Mouse (Mus musculus) C2C12 (cell line): ENCODE measurements at regions not wholly inside any gene's neighbourhood (a gene's known extent, or its start where the extent isn't known, plus 50 kb on each side); places are given as distances from the start of the nearest gene placed in this dataset.

Experiments used
- CTCF ChIP-seq: IDR thresholded peaks from one replicate; pipeline ENCODE4 v1.5.1; 2011; ENCODE audit not compliant: control insufficient read depth, insufficient read depth, insufficient read length
- MAX ChIP-seq: IDR thresholded peaks from one replicate; pipeline ENCODE4 v1.6.1; 2011; ENCODE audit warnings: mild to moderate bottlenecking, control low read depth
- MYOD1 ChIP-seq: IDR thresholded peaks from one replicate; pipeline ENCODE4 v1.6.1; 2011; ENCODE audit warnings: low read depth; ENCODE audit not compliant: control insufficient read depth, insufficient read length
- MYOG ChIP-seq: IDR thresholded peaks from one replicate; pipeline ENCODE4 v1.6.1; 2011; ENCODE audit not compliant: control insufficient read depth, insufficient read length; ENCODE audit errors: extremely low read depth
- USF1 ChIP-seq: IDR thresholded peaks from one replicate; pipeline ENCODE4 v1.6.1; 2011; ENCODE audit warnings: low read depth, mild to moderate bottlenecking, control low read depth, moderate library complexity

DNA sequence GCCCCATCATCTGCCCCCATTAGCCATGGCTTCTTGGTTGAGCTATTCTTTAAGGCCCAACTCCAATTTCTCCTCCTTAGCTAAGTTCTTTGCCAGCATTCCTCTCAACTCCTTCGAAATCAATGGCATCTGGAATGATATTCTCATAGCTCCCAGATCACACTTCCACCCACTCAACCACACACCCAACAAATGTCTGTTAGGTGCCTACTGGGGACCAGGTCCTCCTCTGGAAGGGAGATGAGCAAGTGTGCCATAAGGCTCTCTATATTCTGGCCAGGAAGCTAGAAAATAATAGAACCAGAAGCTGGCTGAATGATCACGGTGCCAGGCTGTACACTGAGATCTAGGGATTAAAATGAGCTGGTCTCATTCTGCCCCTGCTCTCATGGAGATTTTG is 161.6 kb downstream of the Hibadh start:
- TF ChIP-seq USF1 (no peak), CTCF (no peak), MAX (no peak), MYOD1 (no peak), MYOG (no peak)
